Mouse (Mus musculus) hindbrain, embryonic 15.5 days (tissue): ENCODE measurements at regions not wholly inside any gene's neighbourhood (a gene's known extent, or its start where the extent isn't known, plus 50 kb on each side); places are given as distances from the start of the nearest gene placed in this dataset.

Experiments
- ATAC-seq: fragments of 200-750 bp; cut with Nextera tagmentation; 2 replicates; pipeline ENCODE4 v1.8.0; 2017; ENCODE audit warnings: low read depth, moderate number of reproducible peaks, moderate TSS enrichment; ENCODE audit not compliant: low FRiP score
- H3K27ac ChIP-seq: fragments of 300-500 bp; sonication (generic); replicated peaks from 2 replicates; pipeline ENCODE4 v1.5.1; 2015; ENCODE audit warnings: mild to moderate bottlenecking, inconsistent platforms
- H3K27me3 ChIP-seq: fragments of 300-500 bp; sonication (generic); 2 replicates; pipeline ENCODE4 v1.6.1; 2015; ENCODE audit warnings: control low read depth, inconsistent platforms
- H3K36me3 ChIP-seq: fragments of 300-500 bp; sonication (generic); 2 replicates; pipeline ENCODE4 v1.6.1; 2015; ENCODE audit warnings: control low read depth, inconsistent platforms
- H3K4me1 ChIP-seq: fragments of 300-500 bp; sonication (generic); replicated peaks from 2 replicates; pipeline ENCODE4 v1.6.1; 2015; ENCODE audit warnings: control low read depth, inconsistent platforms
- H3K4me2 ChIP-seq: fragments of 300-500 bp; sonication (generic); 2 replicates; pipeline ENCODE4 v1.6.1; 2015; ENCODE audit warnings: moderate library complexity, mild to moderate bottlenecking, inconsistent platforms
- H3K4me3 ChIP-seq: fragments of 300-500 bp; sonication (generic); 2 replicates; pipeline ENCODE4 v1.5.1; 2015; ENCODE audit warnings: mild to moderate bottlenecking, inconsistent platforms
- H3K9ac ChIP-seq: fragments of 300-500 bp; sonication (generic); 2 replicates; pipeline ENCODE4 v1.6.1; 2015; ENCODE audit warnings: inconsistent platforms
- H3K9me3 ChIP-seq: fragments of 300-500 bp; sonication (generic); 2 replicates; pipeline ENCODE4 v1.6.1; 2016; ENCODE audit warnings: control low read depth, inconsistent platforms
- WGBS: fragments of 180-500 bp; shearing (Covaris S2); methylation state at CpG from one replicate; pipeline ENCODE4 v1.1.7; 2015; 5-methylcytosine and 5-hydroxymethylcytosine counted together

GRCm38 (mm10) chr9:30021981-30022380, 59.0 kb upstream of the Ntm start:
- Histone ChIP-seq H3K27ac (no peak overlapping the region), H3K4me2 (no peak overlapping the region), H3K4me1 (no peaks in the 10 kb centered on the region), H3K9ac (no peak overlapping the region), H3K4me3 (no peak overlapping the region), H3K9me3 (no peaks in the 10 kb centered on the region), H3K36me3 (no peaks in the 10 kb centered on the region), H3K27me3 (no peaks in the 10 kb centered on the region)
- ATAC-seq: no peak
- WGBS: 78% methylated on average over 3 of the region's 3 CpGs

DNA sequence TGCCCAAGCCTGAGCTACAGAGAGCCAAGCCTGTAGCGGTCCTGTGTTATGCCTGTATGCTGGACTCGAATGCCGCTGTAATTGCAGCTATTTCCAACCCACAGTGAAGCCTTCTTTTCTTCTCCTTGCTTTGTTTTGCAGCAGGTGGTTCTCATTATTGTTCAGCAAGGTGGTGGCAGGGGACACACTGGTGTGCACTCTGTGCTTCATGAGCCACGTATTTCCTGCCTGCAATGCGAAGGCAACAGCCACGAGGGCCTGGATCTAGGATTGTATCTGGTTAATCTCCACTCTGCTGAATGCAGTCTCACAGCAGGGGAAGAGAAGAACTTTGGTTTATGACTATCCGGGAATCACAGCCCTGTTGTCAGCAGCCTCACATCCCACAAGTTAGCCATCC, 62.3 kb upstream of the Ntm start:
- Histone ChIP-seq H3K4me1 (no peaks in the 10 kb centered on the region), H3K4me3 (no peak overlapping the region), H3K9ac (no peak overlapping the region), H3K9me3 (no peaks in the 10 kb centered on the region), H3K36me3 (no peaks in the 10 kb centered on the region), H3K27ac (no peak overlapping the region), H3K27me3 (no peaks in the 10 kb centered on the region), H3K4me2 (no peak overlapping the region)
- no peak for ATAC-seq
- WGBS: 59% methylated on average over 7 of the region's 7 CpGs

- no peak overlapping the region for H3K4me2 ChIP-seq
- no peaks in the 10 kb centered on the region for H3K4me1 ChIP-seq
- H3K36me3 ChIP-seq: no peaks in the 10 kb centered on the region
- H3K9me3 ChIP-seq: no peaks in the 10 kb centered on the region
- 77% methylated on average over 5 of the region's 5 CpGs for WGBS
- H3K4me3 ChIP-seq: no peak overlapping the region
- no peak for ATAC-seq
- no peaks in the 10 kb centered on the region for H3K27me3 ChIP-seq
- no peak overlapping the region for H3K9ac ChIP-seq
- no peak overlapping the region for H3K27ac ChIP-seq
Observed at GRCm38 (mm10) chr9:30026939-30027338, 64.0 kb upstream of the Ntm start.

GRCm38 (mm10) chr9:30040396-30040795, 77.5 kb upstream of the Ntm start:
- Histone ChIP-seq H3K27me3 (no peaks in the 10 kb centered on the region), H3K36me3 (no peaks in the 10 kb centered on the region), H3K4me3 (no peak overlapping the region), H3K9me3 (no peaks in the 10 kb centered on the region), H3K4me1 (peaks cover 7% of the 10 kb centered on the region), H3K9ac (no peak overlapping the region), H3K27ac (no peak overlapping the region), H3K4me2 (no peak overlapping the region)
- no peak; the same call in 1 of the 2 replicates for ATAC-seq
- WGBS: 13% methylated on average over 4 of the region's 4 CpGs

GRCm38 (mm10) chr9:30064551-30064950, 101.6 kb upstream of the Ntm start:
- WGBS: 81% methylated on average over 2 of the region's 2 CpGs
- Histone ChIP-seq H3K27ac (no peak overlapping the region), H3K9me3 (no peaks in the 10 kb centered on the region), H3K4me2 (no peak overlapping the region), H3K9ac (no peak overlapping the region), H3K36me3 (no peaks in the 10 kb centered on the region), H3K27me3 (no peaks in the 10 kb centered on the region), H3K4me3 (no peak overlapping the region), H3K4me1 (peaks cover 14% of the 10 kb centered on the region)
- no peak for ATAC-seq

DNA sequence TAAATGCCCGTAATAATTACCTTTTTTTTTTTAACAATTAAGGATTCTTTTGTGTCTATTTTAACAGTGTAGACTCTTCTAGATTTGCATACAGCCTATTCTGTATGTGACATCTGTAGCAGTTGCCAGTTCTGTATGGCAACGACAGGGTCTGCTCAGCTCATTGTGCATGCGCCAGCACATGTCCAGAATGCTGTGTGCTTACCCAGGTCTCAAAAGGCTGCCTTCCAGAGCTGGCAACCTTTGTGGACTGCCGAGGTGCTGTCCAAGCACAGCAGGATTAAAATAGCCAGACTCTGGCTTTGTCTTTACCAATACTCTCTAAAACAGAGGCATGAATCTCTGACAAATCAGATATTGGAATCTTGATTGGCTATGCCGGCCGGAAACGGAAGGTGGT, 105.0 kb upstream of the Ntm start:
- Histone ChIP-seq H3K27me3 (no peaks in the 10 kb centered on the region), H3K9ac (no peak overlapping the region), H3K4me1 (peaks cover 14% of the 10 kb centered on the region), H3K9me3 (no peaks in the 10 kb centered on the region), H3K27ac (peak overlapping the region; percentile 61), H3K4me2 (no peak overlapping the region), H3K4me3 (no peak overlapping the region), H3K36me3 (no peaks in the 10 kb centered on the region)
- ATAC-seq: 0 out of 2 replicates have a peak, but pooled peaks have one; percentile 42
- WGBS: 31% methylated on average over 7 of the region's 7 CpGs

GRCm38 (mm10) chr9:30075233-30075632, 112.3 kb upstream of the Ntm start:
- WGBS: 93% methylated on average over 3 of the region's 3 CpGs
- no peak overlapping the region for H3K9ac ChIP-seq
- H3K4me3 ChIP-seq: no peak overlapping the region
- no peaks in the 10 kb centered on the region for H3K9me3 ChIP-seq
- no peak for ATAC-seq
- no peak overlapping the region for H3K4me2 ChIP-seq
- H3K36me3 ChIP-seq: no peaks in the 10 kb centered on the region
- no peak overlapping the region for H3K27ac ChIP-seq
- no peaks in the 10 kb centered on the region for H3K27me3 ChIP-seq
- H3K4me1 ChIP-seq: 0 out of 2 replicates have a peak, but pooled peaks cover 3% of the 10 kb centered on the region

DNA sequence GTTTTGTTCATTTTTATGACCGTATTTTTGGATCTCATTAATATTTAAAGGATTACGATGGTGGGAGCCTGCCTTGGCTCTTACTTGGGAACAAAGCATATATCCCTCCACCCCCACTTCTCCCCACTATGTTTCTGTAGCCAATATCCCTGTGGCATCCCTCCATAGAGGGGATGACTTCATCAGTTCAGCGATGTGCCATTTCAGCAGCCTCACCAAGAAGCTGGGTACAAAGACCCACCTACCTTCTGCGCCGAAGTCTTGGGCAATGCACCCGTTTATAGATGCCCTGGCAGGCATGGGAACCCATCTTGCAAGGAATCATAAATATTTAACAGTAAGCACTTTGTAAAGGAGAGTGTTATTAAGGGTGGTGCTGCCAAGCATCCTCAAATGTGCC, 113.1 kb upstream of the Ntm start:
- WGBS: 70% methylated on average over 6 of the region's 6 CpGs
- ATAC-seq: no peak

GRCm38 (mm10) chr9:30076482-30076881, 113.5 kb upstream of the Ntm start:
- Histone ChIP-seq H3K4me3 (no peak overlapping the region), H3K36me3 (no peaks in the 10 kb centered on the region), H3K27me3 (no peaks in the 10 kb centered on the region), H3K27ac (no peak overlapping the region), H3K4me2 (no peak overlapping the region), H3K9me3 (no peaks in the 10 kb centered on the region), H3K4me1 (0 out of 2 replicates have a peak, but pooled peaks cover 3% of the 10 kb centered on the region), H3K9ac (no peak overlapping the region)
- WGBS: 8% methylated on average over 3 of the region's 3 CpGs
- ATAC-seq: no peak

More for the DNA sequence above, 113.1 kb upstream of the Ntm start:
- no peak overlapping the region for H3K4me2 ChIP-seq
- H3K36me3 ChIP-seq: no peaks in the 10 kb centered on the region
- H3K4me1 ChIP-seq: 0 out of 2 replicates have a peak, but pooled peaks cover 3% of the 10 kb centered on the region
- H3K27me3 ChIP-seq: no peaks in the 10 kb centered on the region
- no peak overlapping the region for H3K4me3 ChIP-seq
- no peaks in the 10 kb centered on the region for H3K9me3 ChIP-seq
- H3K9ac ChIP-seq: no peak overlapping the region
- no peak overlapping the region for H3K27ac ChIP-seq

DNA sequence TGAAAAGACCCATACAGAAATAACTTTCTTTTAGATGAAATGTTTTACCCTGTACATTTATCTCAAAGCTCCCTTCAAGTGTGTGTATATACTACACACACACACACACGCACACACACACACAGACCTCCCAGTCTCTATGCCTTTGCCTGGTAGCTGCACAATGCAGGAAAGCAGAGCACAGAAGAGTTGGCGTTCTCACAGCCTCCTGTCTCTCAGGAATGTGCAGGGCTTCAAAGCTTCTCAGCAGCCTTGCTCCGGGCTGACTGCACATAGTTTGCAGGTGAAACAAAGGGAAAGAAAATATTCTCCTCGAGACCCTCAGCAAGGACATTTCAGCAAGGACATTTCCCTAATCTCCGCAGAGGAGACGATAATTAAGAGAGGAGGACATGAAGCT, 139.0 kb upstream of the Ntm start:
- no peak overlapping the region for H3K9ac ChIP-seq
- H3K27ac ChIP-seq: no peak overlapping the region

GRCm38 (mm10) chr9:30122371-30122770, 159.4 kb upstream of the Ntm start:
- H3K36me3 ChIP-seq: no peaks in the 10 kb centered on the region
- H3K4me1 ChIP-seq: no peaks in the 10 kb centered on the region
- no peak overlapping the region for H3K27ac ChIP-seq
- H3K9ac ChIP-seq: no peak overlapping the region
- WGBS: 94% methylated on average over 3 of the region's 3 CpGs
- no peak overlapping the region for H3K4me3 ChIP-seq
- H3K27me3 ChIP-seq: no peaks in the 10 kb centered on the region
- ATAC-seq: no peak
- H3K9me3 ChIP-seq: no peaks in the 10 kb centered on the region
- H3K4me2 ChIP-seq: no peak overlapping the region

More for the DNA sequence above, 139.0 kb upstream of the Ntm start:
- H3K9me3 ChIP-seq: no peaks in the 10 kb centered on the region
- ATAC-seq: no peak
- no peaks in the 10 kb centered on the region for H3K4me1 ChIP-seq
- no peaks in the 10 kb centered on the region for H3K36me3 ChIP-seq
- no peak overlapping the region for H3K4me2 ChIP-seq
- H3K27me3 ChIP-seq: no peaks in the 10 kb centered on the region
- 60% methylated on average over 6 of the region's 6 CpGs for WGBS
- no peak overlapping the region for H3K4me3 ChIP-seq

- no peaks in the 10 kb centered on the region for H3K27me3 ChIP-seq
- H3K4me3 ChIP-seq: no peak overlapping the region
- no peak overlapping the region for H3K9ac ChIP-seq
- 60% methylated on average over 6 of the region's 6 CpGs for WGBS
- ATAC-seq: no peak
- H3K9me3 ChIP-seq: no peaks in the 10 kb centered on the region
- no peak overlapping the region for H3K27ac ChIP-seq
- no peaks in the 10 kb centered on the region for H3K36me3 ChIP-seq
- no peak overlapping the region for H3K4me2 ChIP-seq
- peaks cover 1% of the 10 kb centered on the region; the same call in 1 of the 2 replicates for H3K4me1 ChIP-seq
Observed at GRCm38 (mm10) chr9:30129151-30129550, 166.2 kb upstream of the Ntm start.

- no peak overlapping the region for H3K27ac ChIP-seq
- whole genome bisulfite sequencing: 88% methylated on average over 2 of the region's 2 CpGs
- ATAC-seq: no peak
- no peak overlapping the region for H3K4me2 ChIP-seq
- H3K4me3 ChIP-seq: no peak overlapping the region
- H3K27me3 ChIP-seq: no peaks in the 10 kb centered on the region
- peaks cover 9% of the 10 kb centered on the region for H3K4me1 ChIP-seq
- no peaks in the 10 kb centered on the region for H3K9me3 ChIP-seq
- H3K36me3 ChIP-seq: no peaks in the 10 kb centered on the region
- H3K9ac ChIP-seq: no peak overlapping the region
Observed at GRCm38 (mm10) chr9:30131626-30132025, 168.7 kb upstream of the Ntm start.
